Mouse (Mus musculus): ENCODE measurements at regions not wholly inside any gene's neighbourhood (a gene's known extent, or its start where the extent isn't known, plus 50 kb on each side); places are given as distances from the start of the nearest gene placed in this dataset.
"Not testable (repeated sequence)": the region's sequence is repeated elsewhere in the genome, so short reads cannot be mapped to it uniquely, and the experiment has no call there.

DNA sequence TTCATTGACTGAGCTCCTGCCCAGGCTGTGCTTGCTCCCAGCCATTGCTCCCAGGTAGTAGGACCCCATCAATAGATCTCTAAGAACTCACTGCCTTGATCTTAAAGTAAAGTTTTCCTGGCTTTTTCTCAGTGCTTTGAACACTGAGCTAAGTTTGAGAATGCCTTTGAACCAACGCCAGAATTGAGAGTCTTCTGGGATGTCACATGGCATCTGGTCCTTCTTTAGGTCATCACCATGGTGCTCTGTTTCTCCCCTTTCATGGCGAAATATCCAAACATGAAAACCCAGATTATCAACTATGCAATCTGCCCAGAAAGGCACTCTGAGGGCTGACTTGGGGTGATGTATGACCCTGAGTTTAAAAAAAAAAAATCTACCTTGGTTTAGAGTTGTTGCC, 158.9 kb downstream of the Cartpt start:
- DNase-seq (ENCODE audit: extremely low read depth, low read depth): no peak

- no peak for DNase-seq (ENCODE audit: extremely low read depth, low read depth)
Observed at GRCm38 (mm10) chr13:99739420-99739819, 161.5 kb downstream of the Cartpt start.

DNA sequence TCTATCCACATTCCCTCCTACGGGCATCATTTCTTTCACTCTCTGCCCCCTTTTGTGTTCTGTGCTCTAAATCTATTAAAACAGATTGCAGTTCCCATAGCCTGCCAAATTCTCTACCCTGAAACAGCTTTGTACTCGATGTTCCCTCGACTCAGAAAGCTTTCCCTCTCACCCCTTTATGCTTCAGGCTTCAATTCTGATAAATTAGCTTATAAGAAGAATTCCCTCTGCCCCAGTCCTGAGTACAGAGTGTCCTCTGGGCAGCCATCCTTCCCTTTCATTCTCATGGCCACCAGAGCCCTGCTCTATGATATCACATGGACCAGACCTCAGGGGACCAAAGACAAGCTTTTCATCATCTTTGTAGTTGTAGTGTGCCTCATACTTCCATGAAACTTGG, 163.6 kb downstream of the Cartpt start:
- no peak for DNase-seq (ENCODE audit: extremely low read depth, low read depth)

DNA sequence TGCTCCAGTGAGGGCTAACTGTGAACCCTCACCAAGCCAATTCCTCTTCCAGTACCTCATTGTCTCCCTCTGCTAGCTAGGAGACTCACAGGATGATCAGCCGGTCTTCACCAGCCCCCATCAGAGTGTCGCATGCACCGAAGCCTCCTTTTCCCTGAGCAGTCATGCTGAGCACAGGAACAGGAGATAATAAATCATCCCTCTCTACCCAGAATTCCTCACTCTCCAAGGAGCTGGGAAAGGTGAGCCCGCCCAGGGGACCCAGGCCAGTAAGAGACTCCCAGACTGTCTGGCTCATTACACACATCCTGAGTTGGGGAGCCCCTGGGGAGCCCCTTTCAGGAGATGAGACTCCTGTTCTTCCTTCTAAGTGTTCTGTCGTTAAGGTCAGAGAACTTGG, 171.7 kb downstream of the Cartpt start:
- no peak for DNase-seq (ENCODE audit: extremely low read depth, low read depth)

DNA sequence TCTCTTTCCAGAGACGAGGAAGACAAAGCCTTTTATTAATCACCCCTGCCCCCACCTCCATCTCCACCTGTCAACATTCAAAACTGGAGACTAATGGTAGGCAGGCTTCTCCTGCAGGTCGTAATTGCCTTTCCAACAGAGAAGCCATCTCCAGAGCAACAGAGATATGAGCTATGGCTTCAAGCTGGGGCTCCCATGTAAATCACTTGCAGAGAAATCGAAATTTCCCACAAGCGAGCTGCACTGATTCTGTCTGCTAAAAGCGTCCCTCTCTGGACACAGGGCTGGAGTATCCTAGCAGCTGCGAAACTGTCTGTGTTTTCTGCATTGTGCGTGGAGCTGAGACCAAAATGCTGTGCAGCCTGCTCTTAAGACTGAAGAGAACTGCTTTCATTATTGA, 176.6 kb downstream of the Cartpt start:
- no peak for DNase-seq (ENCODE audit: extremely low read depth, low read depth)

DNA sequence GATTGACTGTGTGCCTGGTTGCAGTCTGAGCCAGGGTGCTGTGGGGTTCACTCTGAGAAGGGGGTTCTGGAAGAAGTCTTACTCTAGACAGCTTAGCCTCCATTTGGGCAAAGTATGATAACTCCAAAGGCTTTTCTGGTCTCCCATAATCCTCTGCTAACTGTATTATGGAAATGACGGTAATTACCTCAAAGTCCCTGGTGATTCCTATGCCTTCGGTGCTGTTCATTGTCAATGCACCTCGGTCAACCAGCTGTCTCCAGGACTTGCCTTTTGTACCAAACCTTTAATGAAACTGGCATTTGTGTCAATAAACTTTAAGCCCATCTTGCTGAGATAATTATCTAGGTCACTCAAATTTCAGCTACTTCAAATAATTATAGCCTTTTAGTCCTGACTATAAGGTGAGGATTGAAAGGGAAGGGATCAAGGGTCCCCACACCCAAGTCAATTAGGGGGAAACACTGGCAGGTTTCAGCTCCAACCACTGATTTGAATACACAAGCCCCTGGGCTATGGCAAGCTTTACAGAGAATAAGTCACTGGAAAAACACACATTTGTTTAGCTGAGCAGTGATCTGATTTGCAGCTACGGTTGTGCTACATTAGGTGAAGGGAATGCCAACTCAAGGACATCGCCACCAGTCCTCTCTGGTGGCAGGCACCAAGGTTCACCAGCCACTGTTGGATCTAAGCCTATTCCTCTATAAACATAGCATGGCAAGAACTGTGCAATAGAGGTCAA, 177.5 kb downstream of the Cartpt start:
- DNase-seq (ENCODE audit: extremely low read depth, low read depth): no peak

- no peak for DNase-seq (ENCODE audit: extremely low read depth, low read depth)
Observed at GRCm38 (mm10) chr13:99720566-99720965, 180.3 kb downstream of the Cartpt start.

- DNase-seq (ENCODE audit: extremely low read depth, low read depth): no peak
Observed at GRCm38 (mm10) chr13:99696559-99696890, 180.2 kb upstream of the Map1b start.

GRCm38 (mm10) chr13:99695874-99696558, 179.7 kb upstream of the Map1b start:
- no peak for DNase-seq (ENCODE audit: extremely low read depth, low read depth)

- no peak for DNase-seq (ENCODE audit: extremely low read depth, low read depth)
Observed at GRCm38 (mm10) chr13:99679934-99680333, 163.6 kb upstream of the Map1b start.

DNA sequence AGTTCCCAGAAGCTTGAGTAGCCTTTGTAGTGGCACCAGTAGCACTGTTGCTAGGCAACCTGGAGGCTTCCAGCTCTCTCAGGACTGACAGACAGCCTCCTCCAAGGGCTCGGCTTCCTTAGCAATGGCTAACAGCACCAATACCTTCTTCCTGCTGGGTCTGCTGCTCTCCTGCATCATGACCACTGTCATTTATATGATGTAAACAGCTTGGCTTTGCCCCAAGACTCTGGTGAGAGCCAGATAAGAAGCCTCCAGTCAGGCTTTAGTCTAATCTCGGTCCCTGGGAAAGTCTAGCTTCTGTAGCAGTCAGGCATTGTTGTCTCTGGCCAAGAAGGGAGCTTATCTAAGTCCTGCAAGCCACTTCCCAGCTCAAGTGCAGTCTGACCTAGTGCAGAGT, 163.1 kb upstream of the Map1b start:
- DNase-seq (ENCODE audit: extremely low read depth, low read depth): no peak

GRCm38 (mm10) chr13:99676393-99676792, 160.1 kb upstream of the Map1b start:
- no peak for DNase-seq (ENCODE audit: extremely low read depth, low read depth)

- no peak for DNase-seq (ENCODE audit: extremely low read depth, low read depth)
Observed at GRCm38 (mm10) chr13:99675951-99676350, 159.6 kb upstream of the Map1b start.

DNA sequence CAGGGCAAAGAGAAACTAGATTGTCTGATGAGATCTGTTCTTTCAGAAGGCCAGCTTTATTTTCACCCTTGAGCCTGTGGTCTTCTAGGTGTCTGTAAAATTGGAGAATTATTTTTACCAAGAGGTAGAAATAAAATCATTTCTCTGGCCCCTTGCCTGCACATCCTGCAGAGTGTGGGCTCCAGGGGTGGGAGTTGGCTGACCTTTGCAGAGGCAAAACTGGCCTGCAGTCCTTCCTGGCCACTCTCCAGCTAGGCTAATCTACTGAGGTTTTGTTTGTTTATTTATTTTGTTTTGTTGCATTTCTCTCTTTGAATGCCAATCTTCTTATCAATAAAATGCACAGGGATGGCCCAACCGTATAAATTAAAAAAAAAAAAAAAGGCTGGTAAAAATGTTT, 156.4 kb upstream of the Map1b start:
- no peak for DNase-seq (ENCODE audit: extremely low read depth, low read depth)

- DNase-seq (ENCODE audit: extremely low read depth, low read depth): no peak
Observed at GRCm38 (mm10) chr13:99671747-99672146, 155.4 kb upstream of the Map1b start.

DNA sequence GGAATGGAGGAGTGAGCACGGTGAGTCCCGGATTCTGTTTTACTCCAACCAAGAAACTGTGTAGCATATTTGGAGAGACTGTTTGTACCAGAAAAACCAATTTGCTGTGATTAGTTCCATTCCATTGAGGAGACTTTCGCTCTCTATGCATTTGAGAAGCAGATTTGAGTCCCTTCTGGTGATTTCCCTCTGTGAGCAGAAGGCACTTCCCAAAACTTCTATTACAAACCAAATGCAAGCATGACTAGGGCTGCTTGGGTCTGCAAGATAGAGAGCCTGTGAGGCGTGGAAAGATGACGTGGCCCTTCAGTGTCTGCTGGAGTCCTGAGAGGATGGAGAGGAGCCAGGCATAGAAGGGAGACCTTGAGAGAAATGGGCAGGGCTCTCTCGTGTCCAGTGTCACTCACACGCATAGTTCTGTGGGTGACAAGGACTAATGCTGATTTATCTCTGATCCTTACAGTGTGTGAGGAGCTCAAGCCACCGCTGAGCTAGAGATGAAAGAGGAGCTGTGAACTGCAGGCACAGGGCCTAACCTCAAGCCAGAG, 153.7 kb upstream of the Map1b start:
- no peak for DNase-seq (ENCODE audit: extremely low read depth, low read depth)

- DNase-seq (ENCODE audit: extremely low read depth, low read depth): no peak
Observed at GRCm38 (mm10) chr13:99668613-99669012, 152.3 kb upstream of the Map1b start.

DNA sequence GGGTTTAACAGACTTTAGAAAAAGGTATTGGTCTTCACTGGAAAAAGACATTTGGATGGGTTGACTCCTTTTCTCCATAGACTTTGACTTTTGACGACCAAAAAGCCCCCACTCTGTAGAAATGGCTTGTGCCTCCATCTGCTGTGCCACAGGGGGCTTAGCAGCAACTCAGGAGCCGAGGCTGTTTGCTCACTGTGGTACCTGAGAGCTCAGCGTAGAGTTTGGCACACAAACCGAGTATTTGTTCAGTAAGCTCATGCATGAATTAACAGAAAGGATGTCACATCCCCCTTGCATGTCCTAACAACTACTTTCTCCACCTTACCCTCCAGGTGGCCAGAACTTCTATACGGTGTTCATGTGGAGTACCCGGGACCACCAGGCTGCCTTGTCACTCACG, 149.7 kb upstream of the Map1b start:
- DNase-seq (ENCODE audit: extremely low read depth, low read depth): no peak

DNA sequence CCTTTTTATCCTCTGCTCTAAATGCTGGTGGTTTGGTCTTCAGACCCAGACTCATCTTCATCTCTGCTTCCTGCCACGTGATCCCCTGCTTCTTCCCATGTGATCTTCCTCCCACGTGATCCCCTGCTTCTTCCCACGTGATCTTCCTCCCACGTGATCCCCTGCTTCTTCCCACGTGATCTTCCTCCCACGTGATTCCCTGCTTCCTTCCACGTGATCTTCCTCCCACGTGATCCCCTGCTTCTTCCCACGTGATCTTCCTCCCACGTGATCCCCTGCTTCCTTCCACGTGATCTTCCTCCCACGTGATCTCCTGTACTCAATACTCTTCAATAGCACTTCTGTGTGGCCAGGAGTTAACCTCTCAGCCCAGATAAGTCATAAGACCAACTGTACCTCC, 147.1 kb upstream of the Map1b start:
- not testable (repeated sequence) for DNase-seq (ENCODE audit: extremely low read depth, low read depth)

DNA sequence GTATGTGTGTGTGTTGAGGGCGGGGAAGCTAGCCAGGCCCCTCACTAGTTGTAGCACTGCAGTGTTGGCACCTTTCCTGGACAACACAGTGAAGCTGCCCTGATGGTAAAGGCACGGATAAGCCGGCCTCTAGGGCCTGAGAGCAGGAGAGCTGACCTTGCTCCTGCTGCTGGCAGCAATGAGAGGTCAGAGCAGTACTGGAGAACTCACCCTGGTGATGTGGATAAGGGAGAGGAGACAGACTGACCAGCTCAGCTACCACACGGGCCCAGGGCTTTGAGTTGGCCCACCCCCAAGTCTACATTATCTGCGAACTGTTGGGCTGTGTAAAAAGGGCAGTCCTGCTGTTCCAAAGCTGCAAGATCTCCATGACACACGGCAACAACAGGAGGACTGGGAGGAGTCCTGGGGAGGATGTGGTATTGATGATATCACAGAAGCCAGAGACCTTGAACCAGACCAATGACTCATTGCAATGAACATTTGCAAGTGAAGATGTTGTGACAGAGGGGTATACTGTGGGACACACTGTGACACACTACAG, 131.4 kb upstream of the Map1b start:
- DNase-seq (ENCODE audit: extremely low read depth, low read depth): no peak

GRCm38 (mm10) chr13:99644771-99645170, 128.4 kb upstream of the Map1b start:
- no peak for DNase-seq (ENCODE audit: extremely low read depth, low read depth)

GRCm38 (mm10) chr13:99642811-99643210, 126.5 kb upstream of the Map1b start:
- no peak for DNase-seq (ENCODE audit: extremely low read depth, low read depth)

DNA sequence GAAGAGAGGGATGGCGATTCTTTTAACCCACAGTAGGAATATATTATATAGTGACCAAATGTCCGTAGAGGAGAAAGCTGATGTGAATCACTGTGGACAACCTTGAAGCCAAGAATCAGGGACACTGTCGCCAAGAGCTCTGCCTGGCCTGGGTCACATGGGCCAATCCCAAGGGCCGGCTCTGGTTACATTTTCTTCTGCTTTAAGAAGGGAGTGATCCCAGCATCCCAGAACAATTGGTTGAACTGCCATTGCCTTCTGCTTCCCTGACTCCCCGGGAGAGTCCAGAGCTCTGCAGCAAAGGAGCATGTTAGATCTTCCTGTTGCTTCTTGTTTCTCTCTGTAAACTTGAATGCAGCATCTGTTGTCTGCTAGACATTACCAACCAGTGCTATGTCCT, 126.0 kb upstream of the Map1b start:
- DNase-seq (ENCODE audit: extremely low read depth, low read depth): no peak
